Mouse (Mus musculus): ENCODE measurements at regions not wholly inside any gene's neighbourhood (a gene's known extent, or its start where the extent isn't known, plus 50 kb on each side); places are given as distances from the start of the nearest gene placed in this dataset.
"Not testable (repeated sequence)": the region's sequence is repeated elsewhere in the genome, so short reads cannot be mapped to it uniquely, and the experiment has no call there.

DNA sequence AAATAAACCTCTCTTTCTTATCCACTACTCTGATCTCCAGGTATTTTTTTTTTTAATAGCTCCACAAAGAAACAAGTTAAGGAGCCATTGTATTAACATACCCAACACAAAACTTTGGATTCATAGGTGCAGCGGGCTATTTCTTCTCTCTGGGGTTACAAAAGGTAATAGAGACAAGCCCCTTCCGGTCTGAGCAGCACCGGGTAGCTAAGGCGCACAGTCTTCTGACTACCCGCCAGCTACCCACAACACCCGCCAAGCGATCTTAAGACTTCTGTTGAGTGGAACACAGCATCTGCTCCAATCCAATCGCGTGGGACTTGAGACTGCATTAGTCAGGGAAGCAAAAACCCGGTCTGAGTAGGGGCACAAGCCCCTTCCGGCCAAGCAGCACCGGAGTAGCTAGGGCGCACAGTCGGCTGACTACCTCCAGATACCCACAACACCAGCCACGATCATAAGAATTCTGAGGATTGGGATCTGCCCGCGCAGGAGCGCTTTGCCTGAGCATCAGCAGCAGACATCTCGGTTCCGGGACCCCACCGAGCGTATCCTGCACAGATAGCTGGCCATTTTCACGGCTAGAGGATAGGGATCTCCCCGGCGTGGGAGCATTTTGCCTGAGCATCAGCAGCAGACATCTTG, 2463.9 kb downstream of the Gm37988 start:
- not testable (repeated sequence) for DNase-seq (ENCODE audit: low spot score)

DNA sequence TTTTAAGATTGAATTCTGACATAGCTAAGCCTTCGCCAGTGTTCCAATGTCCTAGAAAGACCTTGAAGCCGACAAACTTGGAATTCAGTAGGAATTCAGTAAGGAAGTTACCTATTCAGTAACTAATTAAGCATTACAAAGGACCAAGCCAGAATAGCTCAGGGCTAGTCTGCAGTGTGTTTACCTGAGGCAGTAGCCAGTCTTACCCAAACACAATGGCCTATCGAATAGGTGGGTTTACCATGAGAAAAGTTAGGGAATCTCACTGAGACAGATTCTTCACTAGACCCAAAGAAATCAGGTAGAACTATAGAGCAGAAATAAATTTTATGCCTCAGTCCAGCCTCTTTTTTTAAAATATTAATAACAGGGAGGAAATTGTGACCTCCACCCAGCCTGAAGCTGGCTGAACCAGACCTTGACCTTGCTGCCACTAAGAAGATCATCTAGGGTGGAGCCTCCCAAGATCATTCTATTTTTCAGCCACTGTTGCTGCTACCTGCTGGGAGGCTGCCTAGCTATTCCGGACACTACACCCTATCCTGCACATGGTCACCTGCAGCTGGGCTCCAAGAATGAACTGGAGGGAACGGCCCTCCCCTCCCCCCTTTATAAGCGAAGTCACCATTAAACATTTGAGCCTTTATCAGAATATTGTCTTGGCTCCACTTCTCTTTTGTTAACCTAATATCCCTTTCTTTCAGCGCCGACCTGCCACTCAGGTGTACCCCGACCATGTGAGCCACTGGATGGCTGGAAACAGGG, 2491.4 kb downstream of the Gm37988 start:
- not testable (repeated sequence) for DNase-seq (ENCODE audit: low spot score)

- no peak for DNase-seq (ENCODE audit: low spot score)
Observed at GRCm38 (mm10) chr1:7308952-7309617, 2501.4 kb downstream of the Gm37988 start.

GRCm38 (mm10) chr1:7312401-7312800, 2504.7 kb downstream of the Gm37988 start:
- not testable (repeated sequence) for DNase-seq (ENCODE audit: low spot score)

GRCm38 (mm10) chr1:7313468-7313867, 2505.8 kb downstream of the Gm37988 start:
- peak; percentile 64 for DNase-seq (ENCODE audit: low spot score)

GRCm38 (mm10) chr1:7318850-7319249, 2511.2 kb downstream of the Gm37988 start:
- no peak for DNase-seq (ENCODE audit: low spot score)

DNA sequence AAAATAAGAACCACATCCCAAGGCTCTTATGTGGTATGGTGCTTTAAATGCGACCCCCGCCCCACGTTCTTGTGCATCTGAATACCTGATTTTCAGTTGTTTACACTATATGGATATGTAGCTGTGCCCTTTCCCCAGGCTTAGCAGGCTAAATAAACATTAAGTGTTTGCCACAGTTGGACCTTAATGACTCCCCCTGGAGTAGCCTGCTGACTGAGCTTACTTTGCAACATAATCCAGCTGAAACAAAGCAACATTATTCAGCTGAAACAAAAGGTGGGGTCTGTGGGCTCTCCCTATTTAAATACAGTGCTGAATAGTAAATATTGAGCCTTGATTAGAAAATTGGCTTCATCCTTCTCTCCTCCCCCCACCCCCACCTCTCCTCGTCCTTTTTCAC, 2511.6 kb downstream of the Gm37988 start:
- DNase-seq (ENCODE audit: low spot score): peak; percentile 9

Measured in embryo, embryonic 10 days (tissue).